Mouse (Mus musculus) kidney, adult 2 months (tissue): ENCODE results near the gene Nkg7.

ENCODE experiments used
- CTCF ChIP-seq: fragments of 200-500 bp; conservative IDR thresholded peaks from 2 replicates; pipeline ENCODE4 v1.5.1; 2011; ENCODE audit warnings: low read depth, mild to moderate bottlenecking, control low read depth, low read length, moderate library complexity, mixed read lengths; ENCODE audit not compliant: insufficient read depth, insufficient read length
- POLR2A ChIP-seq: fragments of 200-500 bp; IDR thresholded peaks from one replicate; pipeline ENCODE4 v1.6.1; 2011; ENCODE audit warnings: low read depth, low read length, control low read depth

GRCm38 (mm10) chr7:43448246-43448645 is 11.4 kb downstream of the Nkg7 start:
- no peak for TF ChIP-seq POLR2A
- no peak for TF ChIP-seq CTCF
